Mouse (Mus musculus): ENCODE data around the gene Sec31a. TPM values are rescaled to one million over a fixed set of nuclear protein-coding genes. Genes with fewer than 3 reads are reported as not detected.
"Not testable (repeated sequence)": the region's sequence is repeated elsewhere in the genome, so short reads cannot be mapped to it uniquely, and the experiment has no call there.

Gene Sec31a
- 100 to 1,000 TPM in 1 of 3 experiments, 10 to 100 TPM in 2; 71.1 to 124 (median 73.2) TPM for polyA plus RNA-seq (2017; shearing (Covaris generic))

GRCm38 (mm10) chr5:100415761-100416590, at the start of gene Sec31a:
Gene Sec31a (minus strand): TSS chr5:100416234.
- ATAC-seq = peak; percentile 95

GRCm38 (mm10) chr5:100462374-100462773, 46.3 kb upstream of the Sec31a start:
- ATAC-seq = no peak

- no peak for ATAC-seq
These were observed 45.5 kb upstream of the Sec31a start for GRCm38 (mm10) chr5:100461526-100461925.

GRCm38 (mm10) chr5:100459468-100459867, 43.4 kb upstream of the Sec31a start:
- no peak for ATAC-seq

GRCm38 (mm10) chr5:100451871-100452270, 35.8 kb upstream of the Sec31a start:
- ATAC-seq = no peak

- ATAC-seq = no peak
These were observed 22.8 kb upstream of the Sec31a start for GRCm38 (mm10) chr5:100438796-100439195.

GRCm38 (mm10) chr5:100437917-100438316, 21.9 kb upstream of the Sec31a start:
- no peak for ATAC-seq

GRCm38 (mm10) chr5:100437086-100437485, 21.1 kb upstream of the Sec31a start:
- ATAC-seq = no peak

- ATAC-seq = no peak
These were observed 14.9 kb upstream of the Sec31a start for GRCm38 (mm10) chr5:100430966-100431365.

GRCm38 (mm10) chr5:100430076-100430390, 14.0 kb upstream of the Sec31a start:
- ATAC-seq = no peak

- peak; percentile 97 for ATAC-seq
These were observed 13.5 kb upstream of the Sec31a start for GRCm38 (mm10) chr5:100429344-100430075.

GRCm38 (mm10) chr5:100428734-100429343, 12.8 kb upstream of the Sec31a start:
- peak; percentile 49 for ATAC-seq

GRCm38 (mm10) chr5:100428031-100428733, 12.1 kb upstream of the Sec31a start:
- ATAC-seq = no peak

- no peak for ATAC-seq
These were observed 11.2 kb upstream of the Sec31a start for GRCm38 (mm10) chr5:100427276-100427675.

GRCm38 (mm10) chr5:100425823-100426222, 9.8 kb upstream of the Sec31a start:
- ATAC-seq = not testable (repeated sequence)

- ATAC-seq = no peak
These were observed 8.2 kb upstream of the Sec31a start for GRCm38 (mm10) chr5:100424252-100424651.

- ATAC-seq = no peak
These were observed 7.6 kb upstream of the Sec31a start for GRCm38 (mm10) chr5:100423626-100424025.

- ATAC-seq = no peak
These were observed 2.8 kb upstream of the Sec31a start for GRCm38 (mm10) chr5:100418861-100419260.

GRCm38 (mm10) chr5:100418077-100418476, 2.0 kb upstream of the Sec31a start:
- no peak for ATAC-seq

GRCm38 (mm10) chr5:100414474-100415196, 1.4 kb downstream of the Sec31a start:
- ATAC-seq = no peak

GRCm38 (mm10) chr5:100412886-100413285, 3.1 kb downstream of the Sec31a start:
- ATAC-seq = no peak

GRCm38 (mm10) chr5:100410281-100410680, 5.8 kb downstream of the Sec31a start:
- ATAC-seq = no peak
